Mouse (Mus musculus) forebrain, embryonic 12.5 days (tissue): Measurements from ENCODE around the gene Rxylt1. TPM values are rescaled to one million over a fixed set of nuclear protein-coding genes. Genes with fewer than 3 reads are reported as not detected.

Experiments used
- ATAC-seq: fragments of 200-750 bp; cut with Nextera tagmentation; 2 replicates; pipeline ENCODE4 v1.8.0; 2017; ENCODE audit warnings: moderate TSS enrichment; ENCODE audit not compliant: low FRiP score
- H3K27ac ChIP-seq: fragments of 300-500 bp; sonication (generic); 2 replicates; pipeline ENCODE4 v1.5.1; 2016; ENCODE audit warnings: mild to moderate bottlenecking
- H3K27me3 ChIP-seq: fragments of 300-500 bp; sonication (generic); 2 replicates; pipeline ENCODE4 v1.6.1; 2016; ENCODE audit warnings: mild to moderate bottlenecking
- H3K36me3 ChIP-seq: fragments of 300-500 bp; sonication (generic); replicated peaks from 2 replicates; pipeline ENCODE4 v1.6.1; 2016; ENCODE audit warnings: mild to moderate bottlenecking
- H3K4me1 ChIP-seq: fragments of 300-500 bp; sonication (generic); 2 replicates; pipeline ENCODE4 v1.6.1; 2016
- H3K4me2 ChIP-seq: fragments of 300-500 bp; sonication (generic); 2 replicates; pipeline ENCODE4 v1.6.1; 2016; ENCODE audit warnings: mild to moderate bottlenecking, moderate library complexity
- H3K4me3 ChIP-seq: fragments of 300-500 bp; sonication (generic); replicated peaks from 2 replicates; pipeline ENCODE4 v1.5.1; 2016; ENCODE audit warnings: mild to moderate bottlenecking
- H3K9ac ChIP-seq: fragments of 300-500 bp; sonication (generic); 2 replicates; pipeline ENCODE4 v1.6.1; 2016; ENCODE audit warnings: mild to moderate bottlenecking
- H3K9me3 ChIP-seq: fragments of 300-500 bp; sonication (generic); 2 replicates; pipeline ENCODE4 v1.6.1; 2016
- WGBS: fragments of 180-500 bp; shearing (Covaris S2); methylation state at CpG from one replicate; pipeline ENCODE4 v1.1.7; 2016; 5-methylcytosine and 5-hydroxymethylcytosine counted together
- polyA plus RNA-seq: library from polyadenylated mRNA; unstranded; fragments of >200 nt; fragmentation: Nextera tagmentation; extraction: Ambion mirVana; gene quantifications from 2 replicates; pipeline ENCODE4 v1.2.1, GENCODE M21; 2016

Rxylt1 gene
- 28.1 and 36.7 TPM in 2 replicates for polyA plus RNA-seq

DNA sequence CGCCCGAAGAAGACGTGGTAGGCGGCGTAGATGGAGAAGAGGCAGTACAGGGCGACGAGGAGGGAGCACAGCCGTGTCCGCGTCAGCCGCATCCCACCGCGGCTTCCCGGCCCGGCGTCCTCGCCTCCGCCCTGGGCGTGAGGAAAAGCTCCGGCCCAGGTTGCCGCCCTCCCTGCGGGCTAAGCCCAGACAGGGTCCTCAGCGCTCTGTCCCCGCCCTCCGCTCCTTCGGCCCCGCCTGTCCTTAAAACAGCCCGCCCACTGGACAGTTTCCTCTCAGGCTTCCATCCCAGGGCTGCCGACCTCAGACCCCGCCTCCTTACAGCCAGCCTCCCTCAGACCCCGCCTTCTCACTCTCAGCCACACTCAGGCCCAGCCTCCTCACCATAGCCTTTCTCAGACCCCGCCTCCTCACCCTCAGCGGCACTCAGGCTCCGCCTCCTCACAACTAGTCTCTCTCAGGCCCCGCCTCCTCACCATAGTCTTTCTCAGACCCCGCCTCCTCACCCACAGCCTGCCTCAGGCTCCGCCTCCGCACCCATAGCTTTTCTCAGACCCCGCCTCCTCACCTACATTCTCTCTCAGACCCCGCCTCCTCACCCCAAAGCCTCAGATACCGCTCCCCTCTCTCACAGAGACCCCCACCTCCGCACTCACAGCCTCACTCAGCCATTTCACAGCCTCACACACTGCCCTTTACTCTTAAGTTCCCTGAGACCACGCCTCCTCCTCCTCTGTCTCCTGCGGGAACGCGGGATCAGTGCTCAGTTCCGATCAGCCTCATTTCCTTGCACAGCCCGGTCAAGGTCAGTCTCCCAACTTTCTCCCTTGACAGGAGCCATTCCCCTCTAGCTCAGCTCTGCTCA, at the start of gene Rxylt1:
Gene Rxylt1, minus strand, starts transcription at position 392 of the 865 bp plus-strand sequence.
- WGBS = 2% methylated on average over 40 of the region's 48 CpGs
- H3K9me3 ChIP-seq = no peaks in the 10 kb centered on the region
- ATAC-seq = peak; percentile 98
- peak within 1 kb of the TSS; percentile 89 for H3K9ac ChIP-seq
- peak within 1 kb of the TSS; percentile 76 for H3K4me2 ChIP-seq
- peak within 1 kb of the TSS; percentile 75 for H3K4me3 ChIP-seq
- peaks cover 8% of the 10 kb centered on the region for H3K4me1 ChIP-seq
- H3K27me3 ChIP-seq = no peaks in the 10 kb centered on the region
- peak within 1 kb of the TSS; percentile 86 for H3K27ac ChIP-seq
- no peaks in the 10 kb centered on the region; the same call in 1 of the 2 replicates for H3K36me3 ChIP-seq

- peak overlapping the region; percentile 23 for H3K4me3 ChIP-seq
- no peak; the same call in 1 of the 2 replicates for ATAC-seq
- H3K27ac ChIP-seq = no peak overlapping the region
- H3K4me1 ChIP-seq = peaks cover 10% of the 10 kb centered on the region
- H3K9ac ChIP-seq = no peak overlapping the region; the same call in 1 of the 2 replicates
- no peaks in the 10 kb centered on the region for H3K36me3 ChIP-seq
- H3K27me3 ChIP-seq = no peaks in the 10 kb centered on the region
- H3K9me3 ChIP-seq = no peaks in the 10 kb centered on the region
- H3K4me2 ChIP-seq = peak overlapping the region; percentile 51
- 72% methylated on average over 21 of the region's 21 CpGs for WGBS
Observed at GRCm38 (mm10) chr10:122121290-122121970, 24.3 kb upstream of the Rxylt1 start.

- H3K9me3 ChIP-seq = no peaks in the 10 kb centered on the region
- H3K9ac ChIP-seq = peak overlapping the region; percentile 33; the same call in 1 of the 2 replicates
- H3K36me3 ChIP-seq = no peaks in the 10 kb centered on the region
- WGBS = 32% methylated on average over 16 of the region's 16 CpGs
- no peak overlapping the region for H3K27ac ChIP-seq
- no peaks in the 10 kb centered on the region for H3K27me3 ChIP-seq
- peak overlapping the region; percentile 51 for H3K4me2 ChIP-seq
- H3K4me1 ChIP-seq = peaks cover 10% of the 10 kb centered on the region
- H3K4me3 ChIP-seq = peak overlapping the region; percentile 23
- ATAC-seq = no peak; the same call in 1 of the 2 replicates
Observed at GRCm38 (mm10) chr10:122120500-122121289, 23.5 kb upstream of the Rxylt1 start.

- Histone ChIP-seq H3K4me3 (no peak overlapping the region), H3K36me3 (no peaks in the 10 kb centered on the region), H3K27me3 (no peaks in the 10 kb centered on the region), H3K9ac (no peak overlapping the region), H3K4me1 (peaks cover 10% of the 10 kb centered on the region), H3K27ac (no peak overlapping the region), H3K9me3 (no peaks in the 10 kb centered on the region), H3K4me2 (no peak overlapping the region)
- WGBS = 64% methylated on average over 6 of the region's 6 CpGs
- no peak for ATAC-seq
Observed at GRCm38 (mm10) chr10:122119451-122119850, 22.3 kb upstream of the Rxylt1 start.

DNA sequence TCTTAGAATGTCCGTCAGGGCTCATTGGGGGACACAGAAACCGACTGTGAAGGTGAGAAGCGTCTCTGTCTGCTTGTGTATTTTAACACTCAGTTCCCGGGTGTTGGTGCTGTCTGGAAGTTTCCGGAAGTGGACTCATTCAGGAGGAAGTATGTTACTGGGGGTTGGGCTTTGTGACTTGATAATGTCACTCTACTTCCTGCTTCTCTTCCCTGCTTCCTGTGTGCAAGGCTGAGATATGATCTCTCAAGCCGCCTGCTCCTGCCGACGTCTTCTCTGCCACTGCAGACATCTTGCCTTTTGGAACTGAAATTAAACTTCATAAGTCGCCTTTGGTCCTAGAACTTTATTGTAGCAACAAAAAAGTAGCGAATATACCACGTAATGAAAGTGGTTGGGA, 19.5 kb upstream of the Rxylt1 start:
- H3K9ac ChIP-seq = no peak overlapping the region
- H3K4me2 ChIP-seq = no peak overlapping the region
- H3K36me3 ChIP-seq = no peaks in the 10 kb centered on the region
- 91% methylated on average over 11 of the region's 11 CpGs for WGBS
- no peaks in the 10 kb centered on the region for H3K9me3 ChIP-seq
- peaks cover 10% of the 10 kb centered on the region for H3K4me1 ChIP-seq
- no peak overlapping the region for H3K4me3 ChIP-seq
- ATAC-seq = no peak
- no peaks in the 10 kb centered on the region for H3K27me3 ChIP-seq
- H3K27ac ChIP-seq = no peak overlapping the region

DNA sequence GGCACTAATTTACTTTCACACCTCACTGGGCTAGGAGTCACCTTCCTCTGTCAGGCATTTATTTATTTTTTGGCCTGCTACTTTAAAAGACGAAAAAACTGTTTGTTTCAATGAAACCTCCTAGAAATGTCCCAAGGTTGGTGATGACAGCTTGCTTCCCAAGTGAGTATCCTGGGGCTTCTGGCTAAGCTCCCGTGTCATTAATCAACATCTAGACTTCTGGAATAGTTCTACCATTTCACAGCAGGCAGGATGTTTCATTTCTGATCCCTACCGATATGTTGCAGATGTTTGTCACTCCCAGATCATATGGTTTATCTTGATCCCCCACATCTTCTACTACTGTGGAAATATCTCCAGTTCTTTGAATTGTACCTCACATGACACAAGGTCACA, 9.5 kb upstream of the Rxylt1 start:
- Histone ChIP-seq H3K9ac (no peak overlapping the region), H3K4me3 (no peak overlapping the region), H3K36me3 (no peaks in the 10 kb centered on the region), H3K9me3 (no peaks in the 10 kb centered on the region), H3K27me3 (no peaks in the 10 kb centered on the region), H3K4me1 (no peaks in the 10 kb centered on the region), H3K27ac (no peak overlapping the region), H3K4me2 (no peak overlapping the region)
- ATAC-seq = no peak
- WGBS = 83% methylated on average over 3 of the region's 3 CpGs

DNA sequence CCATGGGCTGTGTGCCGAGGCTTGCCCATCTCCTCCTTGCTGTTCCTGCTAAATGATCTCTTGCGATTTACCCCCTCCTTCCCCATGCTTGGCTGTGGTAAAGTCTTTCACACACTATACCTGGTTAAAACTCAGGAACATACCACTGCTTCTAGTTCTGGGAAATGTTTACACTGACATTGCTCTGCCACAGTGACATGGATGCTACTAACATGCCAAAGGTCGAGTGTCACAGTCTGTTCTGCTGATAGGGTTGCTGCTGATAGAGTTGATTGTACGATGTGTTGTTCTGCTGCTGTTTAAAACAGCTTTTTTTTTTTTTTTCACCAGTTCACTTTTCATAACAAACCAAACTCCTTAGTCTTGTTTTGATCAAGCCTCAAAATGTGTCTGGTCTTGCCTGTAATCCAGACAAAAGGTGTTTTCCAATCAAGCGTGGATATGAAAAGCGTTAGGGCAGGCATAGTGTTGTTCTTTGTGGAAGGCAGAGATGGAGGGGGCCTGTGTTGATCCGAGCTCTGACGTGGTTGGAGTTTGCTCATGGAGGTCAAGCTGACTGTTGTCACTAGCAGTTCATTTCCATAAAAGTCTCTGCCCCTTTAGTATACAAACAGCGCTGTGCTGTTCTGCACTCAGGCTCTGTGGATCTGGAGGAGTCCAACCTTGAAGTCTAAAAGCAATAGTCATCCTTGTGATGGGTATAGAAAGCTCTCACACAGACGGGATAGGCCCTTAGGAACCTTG, 8.9 kb upstream of the Rxylt1 start:
- Histone ChIP-seq H3K4me3 (no peak overlapping the region), H3K9ac (no peak overlapping the region), H3K9me3 (no peaks in the 10 kb centered on the region), H3K27ac (no peak overlapping the region), H3K27me3 (no peaks in the 10 kb centered on the region), H3K4me1 (no peaks in the 10 kb centered on the region), H3K36me3 (no peaks in the 10 kb centered on the region), H3K4me2 (no peak overlapping the region)
- WGBS = 66% methylated on average over 10 of the region's 10 CpGs
- ATAC-seq = no peak

DNA sequence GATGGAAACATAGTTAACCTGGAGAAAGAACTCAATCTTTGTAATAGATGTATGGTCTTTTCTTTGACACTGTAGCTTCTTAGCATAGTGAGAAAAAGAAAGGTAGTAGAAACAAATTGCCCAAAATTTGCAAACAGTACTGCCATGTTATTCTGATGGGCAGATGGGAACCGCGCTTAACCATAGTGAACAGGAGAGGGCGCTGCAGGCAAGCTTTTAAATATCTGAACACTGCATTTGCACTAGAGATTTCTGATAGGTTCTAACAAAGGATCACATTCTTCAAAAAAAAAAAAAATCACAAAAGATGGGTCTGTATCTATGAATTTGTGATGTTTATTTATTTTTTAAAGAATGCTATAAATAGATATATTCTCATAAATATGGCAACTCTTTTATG, 8.2 kb upstream of the Rxylt1 start:
- Histone ChIP-seq H3K9ac (no peak overlapping the region), H3K4me1 (no peaks in the 10 kb centered on the region), H3K27ac (no peak overlapping the region), H3K27me3 (no peaks in the 10 kb centered on the region), H3K36me3 (no peaks in the 10 kb centered on the region), H3K4me2 (no peak overlapping the region), H3K4me3 (no peak overlapping the region), H3K9me3 (no peaks in the 10 kb centered on the region)
- WGBS = 0% methylated on average over 3 of the region's 3 CpGs
- peak; percentile 49 for ATAC-seq

DNA sequence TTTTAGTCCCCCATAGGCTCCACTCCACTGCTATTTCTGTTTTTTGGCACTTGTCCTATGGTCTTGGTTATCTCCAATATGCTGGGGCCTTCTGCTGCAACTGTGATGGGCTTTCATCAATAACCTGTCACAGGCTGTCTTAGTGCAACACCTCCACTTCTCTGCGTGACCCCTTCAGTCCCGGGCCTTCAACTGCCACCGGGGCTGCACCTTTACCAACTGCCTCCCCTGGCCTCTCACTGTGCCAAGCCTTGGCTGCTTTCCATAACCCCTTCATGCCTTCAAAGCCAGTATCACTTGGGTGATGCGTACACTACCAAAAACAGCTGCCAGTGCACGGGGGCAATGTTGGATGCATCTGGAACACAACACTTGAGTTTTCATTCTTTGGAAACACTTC, 5.5 kb upstream of the Rxylt1 start:
- Histone ChIP-seq H3K4me1 (no peaks in the 10 kb centered on the region), H3K9me3 (no peaks in the 10 kb centered on the region), H3K9ac (no peak overlapping the region), H3K36me3 (no peaks in the 10 kb centered on the region), H3K4me2 (no peak overlapping the region), H3K27ac (no peak overlapping the region), H3K27me3 (no peaks in the 10 kb centered on the region), H3K4me3 (no peak overlapping the region)
- WGBS = 70% methylated on average over 5 of the region's 5 CpGs
- ATAC-seq = no peak

DNA sequence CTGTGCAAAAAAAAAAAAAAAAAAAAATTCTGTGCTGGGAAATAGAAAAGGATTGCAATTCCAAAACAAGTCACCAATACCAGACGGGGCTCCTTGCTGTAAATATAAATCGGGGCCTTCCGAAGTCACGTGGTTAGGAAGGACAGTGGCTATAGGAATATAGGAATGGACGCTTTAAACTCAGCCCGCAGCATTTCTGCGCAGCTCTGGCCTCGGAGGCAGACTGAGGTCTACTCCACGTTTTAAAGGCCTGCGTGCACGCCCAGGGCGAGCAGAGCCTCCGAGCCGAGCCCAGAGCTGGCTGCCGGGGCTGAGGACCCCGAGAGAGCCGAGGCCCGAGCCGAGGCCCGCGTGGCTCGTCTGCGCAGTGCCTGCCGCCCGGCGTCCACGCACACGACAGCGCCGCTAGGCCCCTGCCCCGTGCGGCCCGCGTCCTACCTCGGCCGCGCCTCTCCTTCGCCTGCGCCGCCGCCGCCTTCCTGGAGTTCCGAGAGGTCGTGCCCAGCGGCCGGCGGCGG, 650 bp downstream of the Rxylt1 start:
- Histone ChIP-seq H3K36me3 (no peaks in the 10 kb centered on the region; the same call in 1 of the 2 replicates), H3K4me2 (peak overlapping the region; percentile 76), H3K27me3 (no peaks in the 10 kb centered on the region), H3K4me3 (peak overlapping the region; percentile 75), H3K9ac (peak overlapping the region; percentile 89), H3K4me1 (peaks cover 8% of the 10 kb centered on the region), H3K27ac (peak overlapping the region; percentile 86), H3K9me3 (no peaks in the 10 kb centered on the region)
- WGBS = 0% methylated on average over 48 of the region's 48 CpGs
- ATAC-seq = peak; percentile 77

DNA sequence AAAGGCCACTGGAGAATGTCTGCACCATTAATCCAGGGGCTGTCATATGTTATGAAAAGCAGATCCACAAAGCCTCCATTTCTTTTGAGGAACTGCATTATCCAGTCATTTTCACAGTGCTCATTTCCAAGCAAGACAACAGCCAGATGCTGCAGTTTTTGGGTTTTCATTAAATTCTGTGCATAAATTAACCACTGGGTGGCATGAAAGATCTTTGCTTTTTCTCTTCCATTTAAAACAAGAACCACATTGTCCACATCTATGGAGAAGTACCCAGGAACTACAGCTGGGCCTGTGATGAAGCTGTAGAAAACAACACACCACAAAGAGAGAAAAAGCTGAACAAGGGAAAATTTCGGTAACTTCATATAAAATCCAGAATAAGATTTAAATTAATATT, 6.7 kb downstream of the Rxylt1 start:
- no peak overlapping the region for H3K9ac ChIP-seq
- no peak overlapping the region for H3K4me2 ChIP-seq
- H3K9me3 ChIP-seq = peaks cover 14% of the 10 kb centered on the region
- H3K4me3 ChIP-seq = no peak overlapping the region
- 100% methylated on average over 1 of the region's 1 CpGs for WGBS
- H3K27me3 ChIP-seq = no peaks in the 10 kb centered on the region
- H3K4me1 ChIP-seq = peaks cover 2% of the 10 kb centered on the region; the same call in 1 of the 2 replicates
- peaks cover 30% of the 10 kb centered on the region for H3K36me3 ChIP-seq
- H3K27ac ChIP-seq = no peak overlapping the region
- no peak for ATAC-seq
